Mouse (Mus musculus) heart, embryonic 12.5 days (tissue): Measurements from ENCODE around the gene Adamtsl3. TPM values are rescaled to one million over a fixed set of nuclear protein-coding genes. Genes with fewer than 3 reads are reported as not detected.
"Not testable (repeated sequence)": the region's sequence is repeated elsewhere in the genome, so short reads cannot be mapped to it uniquely, and the experiment has no call there.

Experiments
- ATAC-seq: fragments of 200-750 bp; cut with Nextera tagmentation; 2 replicates; pipeline ENCODE4 v1.8.0; 2017; ENCODE audit warnings: moderate TSS enrichment, moderate library complexity; ENCODE audit not compliant: insufficient number of reproducible peaks, low FRiP score
- H3K27ac ChIP-seq: fragments of 300-500 bp; sonication (generic); 2 replicates; pipeline ENCODE4 v1.5.1; 2016; ENCODE audit warnings: mild to moderate bottlenecking, moderate library complexity; ENCODE audit not compliant: poor library complexity, severe bottlenecking
- H3K27me3 ChIP-seq: fragments of 300-500 bp; sonication (generic); replicated peaks from 2 replicates; pipeline ENCODE4 v1.6.1; 2016; ENCODE audit warnings: mild to moderate bottlenecking, moderate library complexity
- H3K36me3 ChIP-seq: fragments of 300-500 bp; sonication (generic); 2 replicates; pipeline ENCODE4 v1.6.1; 2016; ENCODE audit warnings: mild to moderate bottlenecking, moderate library complexity
- H3K4me1 ChIP-seq: fragments of 300-500 bp; sonication (generic); replicated peaks from 2 replicates; pipeline ENCODE4 v1.6.1; 2016; ENCODE audit warnings: mild to moderate bottlenecking
- H3K4me2 ChIP-seq: fragments of 300-500 bp; sonication (generic); 2 replicates; pipeline ENCODE4 v1.6.1; 2016; ENCODE audit warnings: mild to moderate bottlenecking, moderate library complexity
- H3K4me3 ChIP-seq: fragments of 300-500 bp; sonication (generic); 2 replicates; pipeline ENCODE4 v1.5.1; 2016; ENCODE audit warnings: mild to moderate bottlenecking
- H3K9ac ChIP-seq: fragments of 300-500 bp; sonication (generic); 2 replicates; pipeline ENCODE4 v1.6.1; 2016; ENCODE audit warnings: mild to moderate bottlenecking, moderate library complexity
- H3K9me3 ChIP-seq: fragments of 300-500 bp; sonication (generic); replicated peaks from 2 replicates; pipeline ENCODE4 v1.6.1; 2016; ENCODE audit warnings: mild to moderate bottlenecking, moderate library complexity
- WGBS: fragments of 180-500 bp; shearing (Covaris S2); methylation state at CpG from one replicate; pipeline ENCODE4 v1.1.7; 2016; 5-methylcytosine and 5-hydroxymethylcytosine counted together
- polyA plus RNA-seq: library from polyadenylated mRNA; unstranded; fragments of >200 nt; fragmentation: Nextera tagmentation; extraction: Ambion mirVana; gene quantifications from 2 replicates; pipeline ENCODE4 v1.2.1, GENCODE M21; 2016

Adamtsl3 gene
- polyA plus RNA-seq, 1 experiment from 2014 or later, result 0.57 TPM

DNA sequence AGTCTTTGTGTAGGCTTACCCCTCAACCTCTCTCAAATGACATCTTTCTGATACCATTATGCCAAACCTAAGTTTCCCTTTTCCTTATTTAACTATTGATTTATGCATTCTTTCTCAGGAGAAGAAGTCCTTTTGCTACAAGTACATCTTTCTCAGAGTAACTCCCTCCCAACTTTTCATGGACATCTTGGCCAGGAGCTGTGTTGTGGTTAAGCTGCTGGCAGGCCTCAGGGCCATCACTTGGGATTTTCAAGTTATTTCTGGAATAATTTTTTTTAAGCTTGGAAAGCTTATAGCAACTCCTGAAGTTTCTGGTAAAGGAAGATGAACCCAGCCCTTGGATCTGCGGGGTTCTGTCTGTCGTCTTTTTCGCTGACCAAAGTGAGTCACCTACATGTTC, 51.6 kb downstream of the Adamtsl3 start:
- no peaks in the 10 kb centered on the region for H3K4me1 ChIP-seq
- H3K9ac ChIP-seq, result no peak overlapping the region
- H3K9me3 ChIP-seq, result peaks cover 7% of the 10 kb centered on the region; the same call in 1 of the 2 replicates
- ATAC-seq, result no peak
- H3K27ac ChIP-seq, result no peak overlapping the region
- no peak overlapping the region for H3K4me2 ChIP-seq
- WGBS, result 93% methylated on average over 3 of the region's 3 CpGs
- H3K27me3 ChIP-seq, result no peaks in the 10 kb centered on the region
- H3K36me3 ChIP-seq, result no peaks in the 10 kb centered on the region
- no peak overlapping the region for H3K4me3 ChIP-seq

DNA sequence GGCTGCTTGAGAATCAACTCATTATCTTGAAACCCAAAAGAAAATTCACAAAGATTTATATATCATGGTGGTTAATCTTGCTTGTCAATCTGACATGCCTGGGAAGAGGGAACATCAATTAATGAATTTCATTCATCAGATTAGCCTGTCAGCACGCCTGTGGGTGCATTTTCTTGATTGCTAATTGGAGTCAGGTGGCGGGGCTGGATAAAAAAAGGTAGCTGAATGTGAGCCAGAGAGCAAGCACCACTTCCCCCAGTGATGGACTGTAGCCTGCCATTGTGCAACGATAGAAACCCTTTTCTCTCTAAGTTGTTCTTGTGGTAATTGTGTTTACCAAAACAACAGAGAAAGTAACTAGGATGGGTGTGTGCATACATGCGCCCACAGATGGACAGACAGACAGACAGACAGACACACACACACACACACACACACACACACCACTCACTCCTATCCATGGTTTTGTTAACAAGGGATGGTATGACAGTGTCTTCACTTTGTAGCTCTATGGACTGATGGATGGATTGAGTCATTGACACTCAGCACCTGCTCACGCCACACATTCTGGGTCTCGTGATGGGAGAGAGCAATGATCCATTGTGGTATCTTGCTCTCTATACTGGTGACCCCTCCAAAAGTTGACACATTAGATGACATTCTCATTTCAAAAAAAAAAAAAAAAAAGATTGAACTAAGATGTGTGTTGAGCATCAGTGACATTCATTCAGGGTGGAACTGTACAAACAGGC, 59.1 kb downstream of the Adamtsl3 start:
- 70% methylated on average over 6 of the region's 6 CpGs for WGBS
- ATAC-seq, result no peak
- Histone ChIP-seq H3K9me3 (peaks cover 7% of the 10 kb centered on the region; the same call in 1 of the 2 replicates), H3K27me3 (no peaks in the 10 kb centered on the region), H3K4me3 (no peak overlapping the region), H3K27ac (no peak overlapping the region), H3K4me1 (no peaks in the 10 kb centered on the region), H3K4me2 (no peak overlapping the region), H3K9ac (no peak overlapping the region), H3K36me3 (no peaks in the 10 kb centered on the region)

DNA sequence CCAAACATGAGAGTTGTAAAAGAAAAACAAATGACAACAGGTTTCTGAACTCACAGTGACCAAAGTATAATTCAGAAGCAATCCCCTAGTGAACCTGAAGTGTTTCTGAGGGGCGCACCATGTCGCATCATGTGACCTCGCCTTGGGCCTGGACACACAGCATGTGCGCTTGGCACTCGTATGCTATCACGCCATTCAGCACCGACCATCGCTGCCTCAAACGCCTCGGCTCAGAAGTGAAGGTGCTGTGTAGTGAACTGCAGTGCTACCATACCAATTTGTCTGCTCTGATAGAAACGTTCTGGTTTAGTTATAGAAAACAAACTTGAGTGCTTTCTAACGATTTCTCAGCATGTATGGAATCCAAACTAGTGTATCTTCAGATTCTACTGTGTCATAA, 59.7 kb downstream of the Adamtsl3 start:
- WGBS, result 83% methylated on average over 12 of the region's 12 CpGs
- Histone ChIP-seq H3K36me3 (no peaks in the 10 kb centered on the region), H3K9ac (no peak overlapping the region), H3K4me2 (no peak overlapping the region), H3K27ac (no peak overlapping the region), H3K4me3 (no peak overlapping the region), H3K4me1 (no peaks in the 10 kb centered on the region), H3K9me3 (peaks cover 6% of the 10 kb centered on the region; the same call in 1 of the 2 replicates), H3K27me3 (no peaks in the 10 kb centered on the region)
- no peak for ATAC-seq

DNA sequence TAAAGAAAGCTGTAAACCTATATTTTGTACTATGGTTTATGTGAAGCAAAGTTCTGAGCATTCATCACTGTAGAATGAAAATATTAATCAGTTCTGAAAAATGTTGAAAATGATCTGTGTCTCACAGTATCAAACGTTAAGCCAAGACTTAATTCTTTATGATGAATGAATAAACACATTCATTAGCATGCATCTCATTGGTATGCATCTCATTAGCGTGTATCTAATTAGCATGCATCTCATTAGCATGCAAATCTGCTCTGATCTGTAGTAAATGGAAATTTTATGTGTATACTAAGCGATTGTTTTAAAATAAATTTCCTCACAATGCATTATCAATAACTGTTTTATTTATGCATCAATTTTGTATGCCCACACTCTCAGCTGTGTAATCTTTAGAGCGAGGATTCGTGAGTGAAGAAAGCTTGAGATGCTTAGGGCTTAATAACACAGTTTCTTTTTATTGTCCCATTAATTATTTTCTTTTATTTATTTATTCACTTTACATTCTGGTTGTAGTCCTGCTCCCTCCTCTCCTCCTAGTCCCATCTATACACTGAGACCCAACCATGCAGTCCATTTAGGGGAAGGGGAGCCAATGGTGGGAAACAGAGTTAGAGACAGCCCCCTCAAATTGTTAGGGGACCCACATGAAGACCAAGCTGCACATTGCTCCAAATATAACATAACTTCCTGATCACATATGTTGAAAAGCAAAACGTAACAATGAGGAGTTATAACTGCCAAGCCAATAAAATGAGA, 60.4 kb downstream of the Adamtsl3 start:
- H3K27ac ChIP-seq, result no peak overlapping the region
- 72% methylated on average over 6 of the region's 6 CpGs for WGBS
- no peaks in the 10 kb centered on the region for H3K9me3 ChIP-seq
- H3K9ac ChIP-seq, result no peak overlapping the region
- H3K4me1 ChIP-seq, result no peaks in the 10 kb centered on the region
- no peak overlapping the region for H3K4me2 ChIP-seq
- no peak overlapping the region for H3K4me3 ChIP-seq
- no peaks in the 10 kb centered on the region for H3K27me3 ChIP-seq
- H3K36me3 ChIP-seq, result no peaks in the 10 kb centered on the region
- no peak for ATAC-seq

DNA sequence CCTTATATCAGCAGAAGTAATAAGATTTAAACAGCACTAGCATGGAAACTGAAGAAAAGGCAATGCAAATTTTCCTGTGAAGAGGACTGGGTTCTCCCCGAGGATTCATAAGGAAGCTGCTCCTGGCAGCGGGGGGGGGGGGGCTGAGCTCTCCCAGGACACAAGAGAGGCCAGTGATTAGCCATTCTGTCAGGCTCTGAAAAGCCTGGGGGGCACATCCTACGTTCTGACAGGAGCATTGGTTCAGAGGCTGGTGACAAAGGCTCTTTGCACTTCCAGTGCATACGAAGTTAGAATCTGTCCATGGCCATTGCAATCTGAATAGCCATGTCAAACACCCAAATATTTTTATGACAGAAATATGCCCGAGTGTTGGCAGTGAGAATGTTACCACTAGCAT, 61.4 kb downstream of the Adamtsl3 start:
- H3K27ac ChIP-seq, result no peak overlapping the region
- no peaks in the 10 kb centered on the region for H3K9me3 ChIP-seq
- H3K27me3 ChIP-seq, result no peaks in the 10 kb centered on the region
- H3K4me2 ChIP-seq, result no peak overlapping the region
- H3K9ac ChIP-seq, result no peak overlapping the region
- no peak for ATAC-seq
- H3K4me1 ChIP-seq, result no peaks in the 10 kb centered on the region
- no peaks in the 10 kb centered on the region for H3K36me3 ChIP-seq
- 52% methylated on average over 4 of the region's 5 CpGs for WGBS
- no peak overlapping the region for H3K4me3 ChIP-seq

DNA sequence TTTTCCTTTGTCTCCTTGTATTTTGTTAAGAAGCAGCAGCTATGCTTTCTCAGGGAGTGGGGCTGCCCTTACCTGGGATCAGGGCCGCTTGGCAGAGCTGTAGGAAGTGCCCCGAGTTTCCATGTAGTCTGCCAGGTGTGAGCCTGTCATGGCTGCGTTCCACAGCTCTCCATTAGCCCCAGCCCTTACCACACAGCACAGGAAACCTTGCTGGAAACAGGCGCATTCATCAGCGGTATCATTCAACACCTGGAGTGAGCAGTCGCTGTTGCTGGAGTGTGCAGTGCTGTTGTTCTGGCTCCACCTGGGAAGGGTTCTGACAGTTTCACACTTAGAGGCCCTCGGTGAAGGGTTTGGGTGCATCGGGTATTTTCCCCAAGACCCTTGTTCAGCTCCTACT, 62.1 kb downstream of the Adamtsl3 start:
- no peak for ATAC-seq
- no peaks in the 10 kb centered on the region for H3K27me3 ChIP-seq
- H3K4me1 ChIP-seq, result no peaks in the 10 kb centered on the region
- WGBS, result 60% methylated on average over 8 of the region's 8 CpGs
- H3K4me2 ChIP-seq, result no peak overlapping the region
- H3K9me3 ChIP-seq, result no peaks in the 10 kb centered on the region
- no peaks in the 10 kb centered on the region for H3K36me3 ChIP-seq
- no peak overlapping the region for H3K27ac ChIP-seq
- no peak overlapping the region for H3K4me3 ChIP-seq
- no peak overlapping the region for H3K9ac ChIP-seq

DNA sequence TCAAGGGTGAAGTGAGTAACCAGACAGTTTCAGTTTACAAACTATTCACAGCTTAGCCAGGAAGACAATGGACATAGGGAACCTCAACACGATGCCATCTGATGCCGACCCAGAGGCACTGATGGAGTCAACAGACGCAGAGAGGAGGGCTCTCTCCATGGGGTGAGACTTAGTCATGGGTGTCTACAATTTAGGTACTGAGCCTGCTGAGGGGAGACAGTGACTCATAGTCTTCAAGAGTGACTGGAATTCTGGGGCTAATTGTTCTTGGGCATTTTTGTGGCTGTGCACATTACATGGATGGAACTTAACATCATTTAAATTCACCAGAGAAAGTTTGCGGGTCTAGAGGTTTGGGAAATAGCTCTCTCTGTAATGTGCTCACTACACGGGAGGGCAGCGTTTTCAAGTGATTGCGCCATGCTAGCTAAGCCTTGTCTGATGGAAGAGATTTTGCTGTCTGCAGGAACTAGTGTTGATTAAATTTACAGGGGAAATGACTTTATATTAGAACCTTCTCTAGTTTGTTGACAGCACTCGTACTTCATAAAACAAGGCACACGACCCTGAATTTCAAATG, 70.1 kb downstream of the Adamtsl3 start:
- Histone ChIP-seq H3K4me3 (no peak overlapping the region), H3K9ac (no peak overlapping the region), H3K36me3 (no peaks in the 10 kb centered on the region), H3K27ac (no peak overlapping the region), H3K4me2 (no peak overlapping the region), H3K9me3 (no peaks in the 10 kb centered on the region), H3K4me1 (no peaks in the 10 kb centered on the region), H3K27me3 (no peaks in the 10 kb centered on the region)
- 84% methylated on average over 9 of the region's 9 CpGs for WGBS
- ATAC-seq, result no peak

DNA sequence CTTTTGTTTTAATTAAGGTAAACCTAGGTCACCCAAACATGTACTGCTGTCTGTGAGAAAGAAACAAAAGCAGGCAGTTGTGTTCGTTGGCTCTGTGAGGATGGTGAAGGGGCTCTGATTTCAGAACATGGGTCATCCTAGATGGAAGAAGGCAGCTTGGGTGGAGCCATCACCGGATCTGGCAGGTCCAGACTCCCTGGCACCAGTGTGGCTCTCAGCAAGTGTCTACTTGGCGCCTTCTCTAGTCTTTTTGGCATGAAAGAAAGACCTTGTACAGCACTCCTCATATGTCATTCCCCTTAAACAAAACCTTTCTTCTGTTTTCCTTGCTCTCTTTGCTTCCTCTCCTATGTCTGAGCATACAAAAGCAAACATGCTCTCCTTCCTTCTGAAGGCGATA, 75.5 kb downstream of the Adamtsl3 start:
- Histone ChIP-seq H3K27me3 (no peaks in the 10 kb centered on the region), H3K4me3 (no peak overlapping the region), H3K9me3 (no peaks in the 10 kb centered on the region), H3K4me1 (no peaks in the 10 kb centered on the region), H3K36me3 (no peaks in the 10 kb centered on the region), H3K27ac (no peak overlapping the region), H3K9ac (no peak overlapping the region), H3K4me2 (no peak overlapping the region)
- no peak for ATAC-seq
- whole genome bisulfite sequencing, result 71% methylated on average over 4 of the region's 4 CpGs

DNA sequence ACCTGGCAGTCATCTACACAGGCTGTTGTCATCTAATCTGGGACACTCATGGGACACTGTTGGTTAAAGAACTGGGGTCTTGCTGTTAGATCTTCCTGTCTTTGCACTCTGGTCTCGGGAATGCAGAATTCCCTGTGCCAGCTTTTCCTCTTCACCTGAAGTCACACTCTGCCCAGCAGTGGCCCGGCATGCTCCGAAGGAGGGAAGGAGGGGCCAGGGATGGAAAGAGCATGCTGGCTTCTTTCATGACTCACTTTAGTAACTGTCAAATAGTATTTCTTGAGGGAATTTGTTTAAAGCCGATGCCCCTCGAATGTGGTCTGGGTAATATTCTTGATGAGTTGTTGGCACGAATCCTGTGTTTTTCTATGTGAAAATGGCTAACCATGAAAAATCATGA, 81.2 kb downstream of the Adamtsl3 start:
- Histone ChIP-seq H3K9ac (no peak overlapping the region), H3K4me2 (no peak overlapping the region), H3K27ac (no peak overlapping the region), H3K36me3 (no peaks in the 10 kb centered on the region), H3K4me3 (no peak overlapping the region), H3K27me3 (no peaks in the 10 kb centered on the region), H3K9me3 (no peaks in the 10 kb centered on the region), H3K4me1 (peaks cover 6% of the 10 kb centered on the region)
- ATAC-seq, result no peak
- WGBS, result 58% methylated on average over 6 of the region's 6 CpGs

DNA sequence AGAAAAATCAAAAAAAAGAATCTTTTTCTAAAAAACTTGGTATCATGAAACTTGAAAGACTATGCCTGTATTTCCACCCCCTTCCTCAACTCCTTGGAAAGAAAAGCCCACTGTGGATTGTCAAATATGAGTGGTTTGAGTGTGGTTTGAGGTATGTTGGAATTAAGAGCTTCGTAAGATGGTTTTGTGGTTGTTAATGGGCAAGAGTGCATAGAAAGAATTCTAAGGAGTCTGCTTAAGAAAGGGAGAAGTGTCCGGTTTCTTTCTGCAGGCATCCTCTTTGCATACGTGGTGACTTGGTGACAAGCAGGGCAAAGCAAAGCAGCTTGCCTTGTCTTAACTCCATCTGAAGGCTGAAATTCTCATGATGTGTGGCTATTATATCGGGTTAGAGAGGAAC, 81.6 kb downstream of the Adamtsl3 start:
- no peak overlapping the region for H3K4me3 ChIP-seq
- no peaks in the 10 kb centered on the region for H3K36me3 ChIP-seq
- H3K27me3 ChIP-seq, result no peaks in the 10 kb centered on the region
- H3K4me1 ChIP-seq, result peaks cover 10% of the 10 kb centered on the region
- H3K9ac ChIP-seq, result no peak overlapping the region
- H3K4me2 ChIP-seq, result no peak overlapping the region
- no peak overlapping the region for H3K27ac ChIP-seq
- no peaks in the 10 kb centered on the region for H3K9me3 ChIP-seq
- ATAC-seq, result no peak
- WGBS, result 78% methylated on average over 4 of the region's 4 CpGs

DNA sequence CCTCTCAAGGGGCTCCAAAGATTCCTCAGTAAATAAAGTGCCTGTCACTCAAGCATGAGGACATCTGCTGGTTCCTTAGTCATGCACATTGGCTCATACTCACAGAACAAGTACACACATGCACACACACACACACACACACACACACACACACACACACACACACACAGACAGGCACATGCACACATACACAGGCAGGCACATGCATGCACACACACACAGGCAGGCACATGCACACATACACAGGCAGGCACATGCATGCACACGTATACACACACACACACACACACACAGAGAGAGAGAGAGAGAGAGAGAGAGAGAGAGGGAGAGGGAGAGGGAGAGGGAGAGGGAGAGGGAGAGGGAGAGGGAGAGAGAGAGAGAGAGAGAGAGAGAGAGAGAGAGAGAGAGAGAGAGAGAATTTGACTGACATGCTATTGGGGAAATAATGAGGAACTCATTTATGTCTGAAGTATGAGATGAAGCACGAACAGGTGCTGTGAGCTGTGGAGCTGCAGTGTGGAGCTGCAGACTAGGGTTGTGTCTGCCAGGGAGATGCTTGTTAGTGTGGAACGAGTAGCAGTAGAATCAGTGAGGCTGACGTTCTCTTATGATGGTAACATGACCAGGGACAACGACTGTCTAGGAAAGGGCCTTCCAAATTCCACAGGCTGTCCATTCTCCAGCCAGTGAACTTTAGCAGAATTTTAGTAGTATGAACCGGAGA, 85.0 kb downstream of the Adamtsl3 start:
- H3K27me3 ChIP-seq, ATAC-seq, H3K9ac ChIP-seq, H3K27ac ChIP-seq, H3K4me3 ChIP-seq, H3K4me2 ChIP-seq, H3K36me3 ChIP-seq, H3K9me3 ChIP-seq: not testable (repeated sequence)
- 56% methylated on average over 5 of the region's 6 CpGs for WGBS
- H3K4me1 ChIP-seq, result peaks cover 31% of the 10 kb centered on the region
